Mouse (Mus musculus) kidney, postnatal 36 days (tissue): ENCODE results near the gene Ccdc73.
A peak's percentile ranks its signal among the peaks of the same experiment; 100 is the strongest.
"Not testable (repeated sequence)": the region's sequence is repeated elsewhere in the genome, so short reads cannot be mapped to it uniquely, and the experiment has no call there.

Experiments used
- DNase-seq, 2 experiments: peaks; one replicate each; pipeline ENCODE4 v3.0.0; 2021 to 2022; ENCODE audit warnings: mixed read lengths in 2 of 2

The Ccdc73 gene

DNA sequence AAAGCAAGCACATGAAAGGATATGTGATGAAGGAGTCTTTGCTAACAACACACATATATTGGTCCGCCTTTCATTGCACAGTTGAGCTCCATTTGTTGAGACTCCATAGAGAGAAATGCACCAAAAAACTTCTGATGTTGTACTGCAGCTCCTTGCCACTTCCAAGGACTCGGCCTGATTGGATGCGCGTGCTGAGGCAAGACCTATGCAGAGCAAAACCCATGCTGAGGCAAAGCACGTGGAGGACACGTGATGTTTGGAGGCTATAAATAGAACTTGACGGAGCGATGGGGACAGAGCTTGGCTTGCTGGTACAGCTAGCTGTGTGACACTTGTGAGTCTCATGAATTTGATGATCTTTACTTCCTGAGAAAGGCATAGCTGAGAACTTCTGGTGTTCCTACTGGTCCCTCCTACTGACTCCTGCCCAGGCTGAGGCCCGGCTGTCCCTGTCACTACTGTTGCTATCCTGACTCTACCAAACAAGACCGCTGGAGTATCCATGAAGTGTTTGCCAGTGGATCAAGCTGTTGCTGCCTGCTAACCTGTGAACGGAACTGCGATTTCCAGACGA is at the start of gene Ccdc73:
Ccdc73 (plus strand) TSS at position 524 of the 574 bp plus-strand sequence.
- DNase-seq: no peak

GRCm38 (mm10) chr2:104818763-104819162 is 48.8 kb upstream of the Ccdc73 start:
- DNase-seq: peak in 1 of 2 experiments; percentile 10

DNA sequence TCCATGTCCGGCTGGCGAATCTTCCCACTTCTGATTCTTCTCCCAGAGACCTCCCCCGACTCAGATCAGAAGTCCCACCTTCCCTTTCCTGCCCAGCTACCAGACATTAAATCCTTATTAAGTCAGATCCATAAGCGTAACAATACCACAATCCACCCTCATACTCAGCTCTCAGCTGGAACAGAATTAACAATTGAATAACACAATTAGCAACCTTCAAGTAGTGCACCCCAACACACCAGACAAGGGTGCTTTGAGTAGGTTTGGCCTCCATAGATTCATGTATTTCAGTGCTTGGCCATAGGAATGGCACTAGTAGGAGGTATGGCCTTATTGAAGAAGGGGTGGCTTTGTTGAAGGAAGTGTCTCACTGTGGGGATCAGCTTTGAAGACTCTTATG is 41.4 kb upstream of the Ccdc73 start:
- DNase-seq: no peak

DNA sequence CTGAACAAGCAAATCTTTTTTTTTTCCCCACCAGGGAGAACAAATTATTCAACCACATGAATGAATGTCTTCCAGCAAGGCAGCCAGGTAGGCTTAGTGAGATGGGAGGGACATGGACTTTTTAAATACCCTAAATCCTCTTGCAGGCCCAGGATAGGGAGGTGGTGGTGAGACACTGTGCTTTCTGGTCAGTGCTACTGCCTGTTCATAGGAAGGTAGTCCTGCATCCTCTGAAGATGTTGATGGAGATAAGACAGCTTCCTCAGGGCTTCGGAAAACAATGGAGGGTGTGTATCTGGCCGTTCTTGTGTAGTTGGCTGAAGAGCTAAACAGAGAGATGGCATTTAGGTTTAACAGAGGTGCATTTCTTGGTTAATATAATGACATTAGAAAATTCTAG is 35.1 kb upstream of the Ccdc73 start:
- no peak for DNase-seq

DNA sequence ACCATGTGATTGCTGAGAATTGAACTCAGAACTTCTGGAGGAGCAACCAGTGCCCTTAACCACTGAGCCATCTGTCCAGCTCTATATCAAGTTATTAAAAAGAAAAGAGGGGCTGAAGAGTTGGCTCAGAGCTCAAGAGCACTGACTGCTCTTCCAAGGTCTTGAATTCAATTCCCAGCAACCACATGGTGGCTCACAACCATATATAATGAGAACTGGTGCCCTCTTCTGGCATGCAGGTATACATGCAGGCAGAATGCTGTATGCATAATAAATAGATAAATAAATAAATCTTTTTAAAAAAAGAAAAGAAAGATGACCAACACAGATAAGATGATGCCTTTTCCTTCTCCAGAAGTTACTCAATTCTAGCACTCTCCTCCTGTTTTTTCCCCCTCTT is 26.6 kb upstream of the Ccdc73 start:
- no peak for DNase-seq

DNA sequence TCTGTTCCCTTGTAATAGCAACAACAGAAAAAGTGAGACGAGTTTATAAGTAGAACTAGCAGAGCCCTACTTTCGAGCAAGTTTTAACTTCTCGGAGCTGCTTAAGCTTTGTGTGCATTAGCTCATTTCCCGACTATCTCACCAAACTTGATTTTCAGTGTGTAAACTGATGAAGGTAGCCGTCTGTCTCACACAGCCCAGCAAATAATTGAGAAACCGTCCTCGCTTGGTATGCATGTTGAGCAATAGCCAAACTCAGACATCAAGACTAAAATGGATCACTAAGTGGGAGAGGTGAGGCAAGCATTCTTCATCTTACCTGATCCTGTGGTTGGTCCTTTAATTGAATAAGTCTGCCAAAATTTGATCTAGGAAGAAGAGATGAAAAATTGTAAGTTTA is 25.9 kb upstream of the Ccdc73 start:
- DNase-seq: no peak

DNA sequence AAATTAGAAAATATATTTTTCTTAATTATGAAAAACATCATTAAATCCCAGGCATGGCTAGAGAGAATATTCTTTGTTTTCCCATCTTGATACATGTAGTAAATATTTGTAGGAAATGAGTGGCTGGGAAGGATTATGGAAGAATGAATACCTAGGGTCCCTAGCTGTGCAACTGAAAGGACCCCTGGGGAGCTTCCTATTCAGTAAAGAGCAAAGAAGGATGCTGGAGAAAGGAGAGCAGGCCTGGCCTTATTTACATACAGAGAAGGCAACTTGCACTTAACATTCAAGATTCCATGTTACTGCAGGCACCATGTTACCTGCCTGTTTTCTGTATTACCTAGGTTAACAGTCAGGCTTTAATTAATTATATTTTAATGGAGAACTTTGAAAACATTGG is 25.0 kb upstream of the Ccdc73 start:
- DNase-seq: no peak

- DNase-seq: no peak
Observed at GRCm38 (mm10) chr2:104846638-104847414, 20.8 kb upstream of the Ccdc73 start.

GRCm38 (mm10) chr2:104847645-104848044 is 20.0 kb upstream of the Ccdc73 start:
- peak; percentile 26 to 66 for DNase-seq

- DNase-seq: no peak
Observed at GRCm38 (mm10) chr2:104848235-104849161, 19.1 kb upstream of the Ccdc73 start.

DNA sequence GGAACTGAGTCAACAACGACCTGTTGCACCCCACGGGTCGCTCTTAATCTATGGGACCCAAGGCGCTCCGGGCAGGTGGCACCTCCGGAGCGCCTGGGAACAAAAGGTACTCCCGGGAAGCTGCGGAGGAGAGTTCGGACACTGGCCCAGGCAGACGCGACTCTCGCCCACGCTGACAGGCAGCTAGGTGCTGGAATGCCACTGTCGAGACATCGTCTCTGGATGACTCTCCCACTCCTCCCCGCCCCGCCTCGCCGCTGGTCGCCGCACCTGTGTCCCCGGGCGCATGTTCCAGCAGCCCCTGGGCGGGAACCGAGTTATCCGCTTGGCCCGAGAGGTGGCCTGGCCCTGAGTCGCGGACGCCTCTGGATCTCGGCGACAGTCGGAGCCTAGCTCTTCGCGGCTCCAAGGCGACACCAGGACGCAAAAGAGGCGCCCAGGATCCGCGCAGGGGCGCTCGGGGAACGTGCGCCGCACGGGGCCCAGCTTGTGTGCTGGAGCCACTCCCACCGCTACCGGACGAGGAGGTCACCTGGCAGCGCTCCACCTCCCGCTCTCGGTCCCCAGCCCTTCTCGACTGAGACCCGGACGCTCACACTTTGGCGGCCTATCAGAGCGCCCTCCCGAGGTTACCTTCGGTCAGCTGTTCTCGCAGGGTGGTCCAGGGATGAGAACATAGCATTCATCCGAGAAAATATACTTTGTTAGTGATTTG is 18.2 kb upstream of the Ccdc73 start, which contains the start of gene Prrg4:
Prrg4 (minus strand) TSS at position 601 of the 715 bp plus-strand sequence.
- peak; percentile 88 to 92 for DNase-seq

DNA sequence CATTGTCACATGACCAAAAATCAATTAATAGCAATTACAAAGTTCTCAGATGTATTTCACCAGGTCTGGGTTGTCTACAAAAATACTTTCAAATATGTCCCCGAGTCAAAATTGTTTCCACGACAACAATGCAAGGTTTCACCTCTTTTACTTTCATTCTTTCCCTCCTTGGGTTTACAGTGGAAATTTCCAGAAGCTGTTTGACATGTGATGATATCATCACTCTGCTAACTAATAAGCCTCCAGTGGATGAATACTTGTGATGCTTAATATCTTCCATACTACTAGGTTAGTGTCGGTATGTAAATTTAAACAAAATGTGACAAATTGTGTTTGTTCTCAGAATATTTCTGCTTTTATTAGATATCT is 17.6 kb upstream of the Ccdc73 start:
- DNase-seq: no peak

- no peak for DNase-seq
Observed at GRCm38 (mm10) chr2:104851686-104852085, 15.9 kb upstream of the Ccdc73 start.

GRCm38 (mm10) chr2:104852546-104852945 is 15.1 kb upstream of the Ccdc73 start:
- DNase-seq: no peak

- DNase-seq: no peak
Observed at GRCm38 (mm10) chr2:104854836-104855235, 12.8 kb upstream of the Ccdc73 start.

DNA sequence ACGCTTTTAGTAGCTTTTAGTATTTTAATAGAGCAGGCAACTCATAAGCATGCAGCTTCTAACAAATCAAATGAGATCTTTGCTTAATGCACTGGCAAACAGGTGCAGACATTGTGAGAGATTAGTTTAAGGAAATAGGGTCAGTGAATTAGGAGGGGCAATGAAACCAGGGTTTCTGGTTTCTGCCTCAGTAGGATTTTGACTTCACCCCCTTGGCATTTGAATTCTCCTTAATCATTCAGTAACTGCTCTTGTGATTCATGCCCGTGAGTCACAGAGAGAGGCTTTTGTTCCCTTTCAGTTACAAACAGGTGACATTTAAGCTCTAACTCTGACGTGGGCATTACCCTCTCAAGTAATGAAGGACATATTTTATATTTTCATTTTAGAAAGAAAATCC is 11.9 kb upstream of the Ccdc73 start:
- DNase-seq: no peak

DNA sequence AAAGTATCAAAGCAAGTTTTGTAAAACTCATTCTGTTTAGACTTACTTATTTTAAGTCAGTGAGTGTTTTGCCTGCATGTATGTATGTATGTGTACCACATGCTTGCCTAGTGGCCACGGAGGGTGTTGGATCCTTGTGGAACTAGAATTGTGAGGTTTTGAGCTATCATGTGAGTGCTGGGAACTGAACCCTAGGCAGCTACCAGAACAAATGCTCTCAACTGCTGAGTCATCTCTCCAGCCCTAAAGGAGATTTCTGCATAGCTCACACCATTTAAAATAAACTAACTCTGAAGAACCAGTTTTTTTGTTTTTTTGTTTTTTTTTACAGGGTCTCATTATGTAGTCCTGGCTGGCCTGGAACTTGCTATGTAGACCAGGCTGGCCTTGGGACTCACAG is 11.4 kb upstream of the Ccdc73 start:
- DNase-seq: no peak

GRCm38 (mm10) chr2:104858083-104858482 is 9.5 kb upstream of the Ccdc73 start:
- not testable (repeated sequence) for DNase-seq

GRCm38 (mm10) chr2:104859060-104859459 is 8.5 kb upstream of the Ccdc73 start:
- DNase-seq: peak in 1 of 2 experiments; percentile 25

DNA sequence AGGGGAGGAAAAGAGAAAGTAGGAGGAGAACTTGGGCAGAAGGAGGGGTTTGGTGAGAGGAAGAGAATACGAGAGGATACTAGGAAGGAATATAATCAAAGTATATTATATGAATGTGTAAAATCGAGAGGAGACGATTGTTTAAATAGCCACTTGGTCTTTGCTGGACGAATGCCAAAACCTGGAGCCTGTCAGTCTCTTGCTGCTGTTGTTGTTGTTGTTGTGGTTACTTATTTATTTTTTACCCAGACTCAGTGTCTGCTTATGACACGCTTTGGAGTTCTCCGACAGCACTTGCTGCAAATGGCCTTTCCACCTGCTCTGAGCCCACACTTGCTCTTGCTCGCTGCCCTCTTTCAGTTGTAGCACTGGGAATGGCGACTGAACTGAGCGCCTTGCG is 7.2 kb upstream of the Ccdc73 start:
- DNase-seq: peak; percentile 63 to 74

DNA sequence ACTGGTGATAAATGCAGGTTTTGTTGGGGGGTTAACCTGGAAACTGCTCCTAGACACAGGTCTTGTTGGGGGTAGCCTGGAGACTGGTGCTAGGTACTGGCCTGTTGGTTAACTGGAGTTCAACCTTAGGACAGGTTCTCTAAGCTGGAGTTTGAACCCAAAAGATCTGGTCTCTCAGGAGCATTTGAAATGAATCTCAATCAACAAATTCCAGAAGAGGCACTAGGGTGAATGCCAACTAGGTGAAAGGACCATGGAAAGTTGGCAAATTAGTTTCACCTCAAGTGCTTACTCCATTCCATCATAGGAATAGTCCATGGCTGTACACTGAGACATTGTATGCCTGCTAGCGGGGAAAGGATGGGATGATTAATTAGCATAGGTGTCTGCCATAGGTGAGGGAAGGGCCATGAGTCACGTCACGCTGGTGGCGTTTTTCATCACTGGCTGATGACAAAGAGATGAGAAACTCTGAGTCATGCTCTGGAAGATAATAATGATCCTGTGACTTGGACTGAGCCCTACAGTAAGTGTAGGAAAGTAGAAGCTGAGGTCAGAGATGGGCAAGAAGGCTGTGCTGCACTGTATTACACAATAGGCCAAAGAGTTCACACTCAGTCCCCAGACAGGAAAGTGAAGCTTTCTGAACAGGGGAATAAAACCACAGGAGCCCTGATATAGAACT is 3.3 kb upstream of the Ccdc73 start:
- DNase-seq: peak; percentile 46 to 86

DNA sequence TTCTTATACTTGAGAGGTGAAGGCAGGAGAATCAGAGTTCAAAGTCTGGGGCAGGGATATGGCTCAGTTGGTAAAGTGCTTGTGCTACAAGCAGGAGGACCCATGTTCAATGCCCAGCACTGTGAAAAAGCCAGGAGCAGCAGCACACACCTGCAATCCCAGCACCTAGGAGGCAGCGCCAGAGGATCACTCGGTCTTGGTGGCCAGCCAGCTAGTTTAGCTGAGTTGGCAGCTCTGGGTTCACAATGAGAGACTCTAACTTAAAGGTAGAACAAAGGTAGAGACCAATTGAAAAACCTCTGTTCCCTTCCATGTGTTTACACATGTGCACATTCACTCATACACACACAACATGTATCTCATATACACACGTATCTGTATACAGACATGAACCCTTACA is 1.5 kb downstream of the Ccdc73 start:
- peak; percentile 78 to 80 for DNase-seq
